Mouse (Mus musculus): ENCODE results near the gene Olfr430. TPM values are rescaled to one million over a fixed set of nuclear protein-coding genes. Genes with fewer than 3 reads are reported as not detected.

The Olfr430 gene
- total RNA-seq, 1 experiment from 2014 or later, result not detected

Other genes with a start within 250 kb of the Olfr430 start
- 2.5 and 4.8 TPM in 2 replicates for gene Ifi211, start 153.6 kb upstream of the Olfr430 start, total RNA-seq (2017)
- gene Mndal, start 124.1 kb upstream of the Olfr430 start, total RNA-seq (2017), result 122 and 152 TPM in 2 replicates
- 81.0 and 93.4 TPM in 2 replicates for gene Ifi203, start 123.9 kb upstream of the Olfr430 start, total RNA-seq (2017)
- not detected in 2 replicates for gene Ifi202b, start 83.9 kb upstream of the Olfr430 start, total RNA-seq (2017)
- gene Ifi205, start 34.8 kb upstream of the Olfr430 start, total RNA-seq (2017), result 2.3 and 3.5 TPM in 2 replicates
- 0.05 TPM in 1 of 2 replicates, not detected in the other for gene Olfr433, start 25.9 kb upstream of the Olfr430 start, total RNA-seq (2017)
- gene Olfr432, start 17.4 kb upstream of the Olfr430 start, total RNA-seq (2017), result not detected in 2 replicates
- not detected in 2 replicates for gene Olfr429, start 17.7 kb downstream of the Olfr430 start, total RNA-seq (2017)
- not detected in 2 replicates for gene Olfr427, start 30.3 kb downstream of the Olfr430 start, total RNA-seq (2017)
- gene Olfr231, start 54.6 kb downstream of the Olfr430 start, total RNA-seq (2017), result not detected in 2 replicates
- gene Olfr424, start 64.9 kb downstream of the Olfr430 start, total RNA-seq (2017), result not detected in 2 replicates
- 0.09 TPM in 1 of 2 replicates, not detected in the other for gene Olfr420, start 89.0 kb downstream of the Olfr430 start, total RNA-seq (2017)
- 24.7 and 29.6 TPM in 2 replicates for gene Spta1, start 106.2 kb downstream of the Olfr430 start, total RNA-seq (2017)
- 1.2 TPM in 1 of 2 replicates, not detected in the other for gene Olfr419, start 185.5 kb downstream of the Olfr430 start, total RNA-seq (2017)